Mouse (Mus musculus) intestine, postnatal 0 days (tissue): ENCODE measurements at regions not wholly inside any gene's neighbourhood (a gene's known extent, or its start where the extent isn't known, plus 50 kb on each side); places are given as distances from the start of the nearest gene placed in this dataset.

Source experiments
- ATAC-seq: fragments of 200-750 bp; cut with Nextera tagmentation; 2 replicates; pipeline ENCODE4 v1.8.0; 2017; ENCODE audit warnings: mild to moderate bottlenecking, moderate TSS enrichment, moderate library complexity
- H3K27ac ChIP-seq: fragments of 300-500 bp; sonication (generic); 2 replicates; pipeline ENCODE4 v1.5.1; 2014; ENCODE audit warnings: mild to moderate bottlenecking, low read depth, low read length, moderate library complexity
- H3K27me3 ChIP-seq: fragments of 300-500 bp; sonication (generic); replicated peaks from 2 replicates; pipeline ENCODE4 v1.6.1; 2014; ENCODE audit warnings: low read length, mixed read lengths; ENCODE audit not compliant: control insufficient read depth, insufficient read depth
- H3K36me3 ChIP-seq: fragments of 300-500 bp; sonication (generic); 2 replicates; pipeline ENCODE4 v1.6.1; 2014; ENCODE audit warnings: mild to moderate bottlenecking, moderate library complexity; ENCODE audit not compliant: control insufficient read depth, insufficient read depth
- H3K4me1 ChIP-seq: fragments of 300-500 bp; sonication (generic); replicated peaks from 2 replicates; pipeline ENCODE4 v1.6.1; 2014; ENCODE audit warnings: antibody characterized with exemption, low read length, mixed read lengths; ENCODE audit not compliant: control insufficient read depth, insufficient read depth
- H3K4me2 ChIP-seq: fragments of 300-500 bp; sonication (generic); replicated peaks from 2 replicates; pipeline ENCODE4 v1.6.1; 2014; ENCODE audit warnings: low read depth, mild to moderate bottlenecking, moderate library complexity
- H3K4me3 ChIP-seq: fragments of 300-500 bp; sonication (generic); 2 replicates; pipeline ENCODE4 v1.5.1; 2014; ENCODE audit warnings: low read depth, low read length
- H3K9ac ChIP-seq: fragments of 300-500 bp; sonication (generic); 2 replicates; pipeline ENCODE4 v1.6.1; 2014; ENCODE audit warnings: mild to moderate bottlenecking, low read depth, low read length
- H3K9me3 ChIP-seq: fragments of 300-500 bp; sonication (generic); 2 replicates; pipeline ENCODE4 v1.6.1; 2016; ENCODE audit warnings: mixed run types; ENCODE audit not compliant: control insufficient read depth
- CTCF ChIP-seq: sonication (generic); IDR thresholded peaks from 2 replicates; pipeline ENCODE4 v1.5.1; 2016; ENCODE audit warnings: low read depth, mild to moderate bottlenecking, control low read depth, antibody characterized with exemption, moderate library complexity
- WGBS: fragments of 180-500 bp; shearing (Covaris S2); extraction: QIAGEN DNeasy Blood & Tissue Kit; methylation state at CpG from one replicate; pipeline ENCODE4 v1.1.7; 2014; 5-methylcytosine and 5-hydroxymethylcytosine counted together

DNA sequence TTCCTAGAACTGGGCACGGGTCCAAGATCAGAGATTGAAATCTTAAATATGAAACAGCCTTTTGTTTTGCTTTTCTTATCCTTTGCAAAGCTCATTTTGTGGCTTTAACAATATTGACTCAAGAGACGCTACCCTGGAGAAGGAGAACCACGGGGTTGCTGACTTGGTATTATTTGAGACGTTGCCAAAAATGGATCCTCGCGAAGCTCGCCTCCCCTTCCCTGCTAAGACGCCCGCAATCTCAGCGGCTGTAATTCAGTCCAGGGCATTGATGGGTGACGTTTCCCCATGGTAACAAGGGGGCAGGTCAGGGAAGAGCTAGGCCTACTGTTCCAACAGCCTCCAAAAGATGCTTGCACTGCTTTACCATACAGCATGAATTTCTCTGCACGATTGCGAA lies 131.5 kb upstream of the Nav3 start:
- no peak overlapping the region for H3K27ac ChIP-seq
- no peak overlapping the region for H3K4me3 ChIP-seq
- H3K9me3 ChIP-seq = no peaks in the 10 kb centered on the region
- 50% methylated on average over 13 of the region's 13 CpGs for WGBS
- ATAC-seq = no peak
- no peaks in the 10 kb centered on the region for H3K27me3 ChIP-seq
- H3K9ac ChIP-seq = no peak overlapping the region
- H3K4me1 ChIP-seq = no peaks in the 10 kb centered on the region
- H3K36me3 ChIP-seq = no peaks in the 10 kb centered on the region
- no peak for TF ChIP-seq CTCF
- no peak overlapping the region for H3K4me2 ChIP-seq

DNA sequence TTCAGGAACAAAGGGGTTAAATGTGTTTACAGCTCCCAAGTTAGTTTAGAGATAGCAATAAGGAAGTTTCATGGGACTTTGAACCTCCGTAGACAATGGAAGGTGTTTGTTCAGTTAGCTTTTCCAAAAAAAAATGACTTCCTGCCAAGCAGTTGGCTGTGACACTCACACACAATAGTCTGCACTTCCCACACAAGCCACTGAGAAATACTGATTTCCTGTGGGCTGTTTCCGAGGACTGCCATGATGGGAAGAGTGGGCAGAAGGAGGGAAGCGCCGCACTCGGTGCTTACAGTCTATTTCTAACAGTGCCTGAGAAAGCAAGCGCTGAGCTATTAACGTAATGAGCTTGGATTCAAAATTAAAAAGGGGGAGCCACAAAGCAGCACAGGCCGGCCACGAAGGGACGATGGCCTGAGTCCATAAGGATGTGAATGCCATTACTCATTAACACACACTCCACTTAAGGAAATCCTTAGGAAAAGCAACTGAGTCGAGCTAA lies 144.4 kb upstream of the Nav3 start:
- Histone ChIP-seq H3K27ac (0 out of 2 replicates have a peak overlapping the region, but pooled peaks have one; percentile 24), H3K4me2 (peak overlapping the region; percentile 43), H3K9me3 (no peaks in the 10 kb centered on the region)

GRCm38 (mm10) chr10:110610336-110610735 lies 134.9 kb upstream of the E2f7 start:
- Histone ChIP-seq H3K27me3 (no peaks in the 10 kb centered on the region), H3K4me3 (no peak overlapping the region), H3K27ac (no peak overlapping the region), H3K9me3 (no peaks in the 10 kb centered on the region), H3K36me3 (no peaks in the 10 kb centered on the region), H3K4me2 (no peak overlapping the region), H3K9ac (no peak overlapping the region), H3K4me1 (no peaks in the 10 kb centered on the region)
- TF ChIP-seq CTCF = no peak
- 50% methylated on average over 9 of the region's 9 CpGs for WGBS
- no peak for ATAC-seq

More for the DNA sequence above, 144.4 kb upstream of the Nav3 start:
- H3K36me3 ChIP-seq = no peaks in the 10 kb centered on the region
- H3K4me3 ChIP-seq = 0 out of 2 replicates have a peak overlapping the region, but pooled peaks have one; percentile 11
- 49% methylated on average over 11 of the region's 11 CpGs for WGBS
- ATAC-seq = peak; percentile 96
- H3K27me3 ChIP-seq = no peaks in the 10 kb centered on the region
- peaks cover 2% of the 10 kb centered on the region; the same call in 1 of the 2 replicates for H3K4me1 ChIP-seq
- no peak overlapping the region for H3K9ac ChIP-seq
- TF ChIP-seq CTCF = peak; percentile 21; the same call in 1 of the 2 replicates

- H3K4me2 ChIP-seq = no peak overlapping the region
- no peaks in the 10 kb centered on the region for H3K4me1 ChIP-seq
- no peak overlapping the region for H3K9ac ChIP-seq
- no peak for ATAC-seq
- WGBS = 33% methylated on average over 1 of the region's 1 CpGs
- no peaks in the 10 kb centered on the region for H3K36me3 ChIP-seq
- no peaks in the 10 kb centered on the region for H3K27me3 ChIP-seq
- no peak for TF ChIP-seq CTCF
- no peak overlapping the region for H3K4me3 ChIP-seq
- no peaks in the 10 kb centered on the region for H3K9me3 ChIP-seq
- no peak overlapping the region for H3K27ac ChIP-seq
These were observed 128.2 kb upstream of the E2f7 start for GRCm38 (mm10) chr10:110617004-110617403.

- H3K4me1 ChIP-seq = no peaks in the 10 kb centered on the region
- no peaks in the 10 kb centered on the region for H3K9me3 ChIP-seq
- no peak for TF ChIP-seq CTCF
- H3K4me2 ChIP-seq = no peak overlapping the region
- H3K36me3 ChIP-seq = no peaks in the 10 kb centered on the region
- no peak overlapping the region for H3K9ac ChIP-seq
- H3K27me3 ChIP-seq = no peaks in the 10 kb centered on the region
- no peak overlapping the region for H3K4me3 ChIP-seq
- ATAC-seq = no peak
- WGBS = 93% methylated on average over 7 of the region's 7 CpGs
- H3K27ac ChIP-seq = no peak overlapping the region
These were observed 126.0 kb upstream of the E2f7 start for GRCm38 (mm10) chr10:110619193-110619592.

- TF ChIP-seq CTCF = no peak
- 92% methylated on average over 3 of the region's 3 CpGs for WGBS
- Histone ChIP-seq H3K27me3 (no peaks in the 10 kb centered on the region), H3K4me3 (no peak overlapping the region), H3K4me1 (no peaks in the 10 kb centered on the region), H3K9ac (no peak overlapping the region), H3K27ac (no peak overlapping the region), H3K9me3 (no peaks in the 10 kb centered on the region), H3K36me3 (no peaks in the 10 kb centered on the region), H3K4me2 (no peak overlapping the region)
- ATAC-seq = no peak
These were observed 119.6 kb upstream of the E2f7 start for GRCm38 (mm10) chr10:110625644-110626043.

GRCm38 (mm10) chr10:110640406-110640805 lies 104.8 kb upstream of the E2f7 start:
- no peak overlapping the region for H3K4me3 ChIP-seq
- no peaks in the 10 kb centered on the region for H3K9me3 ChIP-seq
- TF ChIP-seq CTCF = no peak
- no peaks in the 10 kb centered on the region for H3K36me3 ChIP-seq
- H3K4me2 ChIP-seq = no peak overlapping the region
- no peak overlapping the region for H3K27ac ChIP-seq
- no peak overlapping the region for H3K9ac ChIP-seq
- H3K4me1 ChIP-seq = no peaks in the 10 kb centered on the region
- ATAC-seq = no peak
- H3K27me3 ChIP-seq = no peaks in the 10 kb centered on the region
- 71% methylated on average over 10 of the region's 10 CpGs for WGBS
